Mouse (Mus musculus) hindbrain, embryonic 10.5 days (tissue): ENCODE measurements around the gene Nfat5. TPM values are rescaled to one million over a fixed set of nuclear protein-coding genes. Genes with fewer than 3 reads are reported as not detected.

ENCODE experiments used
- DNase-seq: peaks from one replicate; pipeline ENCODE4 v3.0.0-alpha.2; 2017; ENCODE audit warnings: low spot score
- H3K27ac ChIP-seq: fragments of 300-500 bp; sonication (generic); 2 replicates; pipeline ENCODE4 v1.5.1; 2016; ENCODE audit warnings: mild to moderate bottlenecking, moderate library complexity
- H3K27me3 ChIP-seq: fragments of 300-500 bp; sonication (generic); 2 replicates; pipeline ENCODE4 v1.6.1; 2016; ENCODE audit warnings: mild to moderate bottlenecking; ENCODE audit not compliant: poor library complexity, insufficient read depth, severe bottlenecking
- H3K36me3 ChIP-seq: fragments of 300-500 bp; sonication (generic); 2 replicates; pipeline ENCODE4 v1.6.1; 2016; ENCODE audit warnings: mild to moderate bottlenecking, moderate library complexity
- H3K4me1 ChIP-seq: fragments of 300-500 bp; sonication (generic); replicated peaks from 2 replicates; pipeline ENCODE4 v1.6.1; 2016; ENCODE audit warnings: mild to moderate bottlenecking
- H3K4me3 ChIP-seq: fragments of 300-500 bp; sonication (generic); 2 replicates; pipeline ENCODE4 v1.5.1; 2016; ENCODE audit warnings: mild to moderate bottlenecking, moderate library complexity
- H3K9me3 ChIP-seq: fragments of 300-500 bp; sonication (generic); 2 replicates; pipeline ENCODE4 v1.6.1; 2016; ENCODE audit warnings: mild to moderate bottlenecking, moderate library complexity
- WGBS: fragments of 180-500 bp; shearing (Covaris S2); methylation state at CpG from one replicate; pipeline ENCODE4 v1.1.7; 2016; 5-methylcytosine and 5-hydroxymethylcytosine counted together
- polyA plus RNA-seq: library from polyadenylated mRNA; unstranded; fragments of >200 nt; fragmentation: Nextera tagmentation; extraction: Ambion mirVana; gene quantifications from 2 replicates; pipeline ENCODE4 v1.2.1, GENCODE M21; 2016

Gene Nfat5
- polyA plus RNA-seq, 1 experiment from 2014 or later: 8.7 TPM

GRCm38 (mm10) chr8:107389557-107389956 lies 96.3 kb downstream of the Nfat5 start:
- no peaks in the 10 kb centered on the region for H3K27me3 ChIP-seq
- no peak overlapping the region for H3K4me3 ChIP-seq
- 94% methylated on average over 8 of the region's 8 CpGs for WGBS
- no peak for DNase-seq
- no peak overlapping the region for H3K27ac ChIP-seq
- H3K4me1 ChIP-seq: no peaks in the 10 kb centered on the region
- H3K36me3 ChIP-seq: no peaks in the 10 kb centered on the region
- no peaks in the 10 kb centered on the region for H3K9me3 ChIP-seq

GRCm38 (mm10) chr8:107390476-107391135 lies 97.3 kb downstream of the Nfat5 start:
- no peaks in the 10 kb centered on the region for H3K4me1 ChIP-seq
- no peaks in the 10 kb centered on the region for H3K27me3 ChIP-seq
- H3K27ac ChIP-seq: no peak overlapping the region
- no peak overlapping the region for H3K4me3 ChIP-seq
- H3K9me3 ChIP-seq: no peaks in the 10 kb centered on the region
- WGBS: 91% methylated on average over 16 of the region's 16 CpGs
- DNase-seq: no peak
- H3K36me3 ChIP-seq: no peaks in the 10 kb centered on the region

DNA sequence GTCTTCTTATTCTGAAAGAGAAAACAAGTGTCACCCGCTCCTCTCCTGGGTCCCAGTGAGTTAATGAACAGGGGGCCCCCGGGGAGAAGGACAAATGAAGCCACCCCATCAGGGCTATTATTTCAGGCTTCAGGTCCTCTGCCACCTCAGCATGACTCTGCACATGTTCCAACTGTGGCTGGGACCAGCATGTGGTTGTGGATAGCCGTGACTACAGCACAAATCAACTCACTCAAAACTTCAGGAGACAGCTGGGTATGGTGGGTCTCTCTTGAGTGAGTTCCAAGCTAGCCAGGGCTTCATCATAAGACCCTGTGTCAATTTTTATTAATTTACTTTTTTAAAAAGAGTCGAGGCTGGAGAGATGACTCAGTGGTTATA lies 97.9 kb downstream of the Nfat5 start:
- WGBS: 65% methylated on average over 4 of the region's 4 CpGs
- H3K4me3 ChIP-seq: no peak overlapping the region
- H3K4me1 ChIP-seq: no peaks in the 10 kb centered on the region
- no peaks in the 10 kb centered on the region for H3K36me3 ChIP-seq
- no peaks in the 10 kb centered on the region for H3K27me3 ChIP-seq
- no peaks in the 10 kb centered on the region for H3K9me3 ChIP-seq
- H3K27ac ChIP-seq: no peak overlapping the region
- DNase-seq: no peak

- no peak overlapping the region for H3K27ac ChIP-seq
- 0 out of 2 replicates have a peak, but pooled peaks cover 9% of the 10 kb centered on the region for H3K4me1 ChIP-seq
- no peak overlapping the region for H3K4me3 ChIP-seq
- no peak for DNase-seq
- H3K27me3 ChIP-seq: no peaks in the 10 kb centered on the region
- no peaks in the 10 kb centered on the region for H3K9me3 ChIP-seq
- H3K36me3 ChIP-seq: no peaks in the 10 kb centered on the region
These were observed 102.1 kb downstream of the Nfat5 start for GRCm38 (mm10) chr8:107395397-107395796.

- Histone ChIP-seq H3K4me1 (0 out of 2 replicates have a peak, but pooled peaks cover 9% of the 10 kb centered on the region), H3K27ac (no peak overlapping the region), H3K9me3 (no peaks in the 10 kb centered on the region), H3K36me3 (no peaks in the 10 kb centered on the region), H3K4me3 (no peak overlapping the region), H3K27me3 (no peaks in the 10 kb centered on the region)
- WGBS: 87% methylated on average over 10 of the region's 10 CpGs
- DNase-seq: no peak
These were observed 102.9 kb downstream of the Nfat5 start for GRCm38 (mm10) chr8:107396106-107396670.

GRCm38 (mm10) chr8:107397665-107398064 lies 104.4 kb downstream of the Nfat5 start:
- no peak overlapping the region for H3K4me3 ChIP-seq
- H3K27me3 ChIP-seq: no peaks in the 10 kb centered on the region
- H3K9me3 ChIP-seq: no peaks in the 10 kb centered on the region
- H3K36me3 ChIP-seq: no peaks in the 10 kb centered on the region
- WGBS: 60% methylated on average over 12 of the region's 12 CpGs
- H3K27ac ChIP-seq: no peak overlapping the region
- no peak for DNase-seq
- H3K4me1 ChIP-seq: peaks cover 13% of the 10 kb centered on the region

DNA sequence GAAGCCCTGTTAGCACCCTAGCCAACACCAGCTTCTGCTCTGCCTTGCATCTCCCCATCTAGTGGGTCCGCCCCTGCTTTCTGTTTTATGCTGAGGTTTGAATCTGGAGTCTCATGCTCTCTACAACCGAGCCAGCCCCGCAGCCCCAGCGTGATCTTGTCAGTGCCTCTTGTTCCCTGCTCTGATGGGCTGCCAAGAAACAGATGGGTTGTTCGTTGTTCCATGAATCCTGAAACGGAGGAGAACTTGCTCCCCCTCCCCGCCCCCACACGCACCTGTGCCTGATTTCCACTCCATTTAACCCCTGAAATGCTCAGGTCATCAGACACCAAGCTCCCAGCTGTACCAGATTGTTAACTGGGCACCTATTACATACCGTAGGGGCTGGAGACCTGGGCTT lies 106.2 kb downstream of the Nfat5 start:
- DNase-seq: no peak
- WGBS: 42% methylated on average over 9 of the region's 9 CpGs
- Histone ChIP-seq H3K9me3 (no peaks in the 10 kb centered on the region), H3K4me1 (peaks cover 26% of the 10 kb centered on the region), H3K4me3 (no peak overlapping the region), H3K27me3 (no peaks in the 10 kb centered on the region), H3K36me3 (no peaks in the 10 kb centered on the region), H3K27ac (no peak overlapping the region)

DNA sequence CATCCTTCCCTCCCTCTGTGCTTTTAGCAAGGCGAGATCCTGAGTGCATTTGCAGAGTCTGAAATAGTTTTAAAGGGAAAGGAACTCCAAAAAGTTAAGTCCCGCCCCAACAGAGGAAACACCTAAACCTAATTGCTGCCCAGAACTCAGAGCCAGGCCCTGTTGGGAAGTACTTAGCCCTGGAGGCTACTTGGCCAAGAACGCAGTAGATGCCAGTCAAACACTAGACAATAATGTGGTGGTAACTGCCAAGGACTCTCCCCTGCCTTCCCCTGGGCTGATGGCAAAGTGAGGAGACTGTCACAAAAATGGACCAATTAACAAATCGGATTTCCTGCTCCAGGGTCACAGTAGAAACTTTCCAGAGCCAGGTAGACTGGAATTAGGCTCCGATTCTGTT lies 108.6 kb downstream of the Nfat5 start:
- DNase-seq: no peak
- no peaks in the 10 kb centered on the region for H3K27me3 ChIP-seq
- no peak overlapping the region for H3K4me3 ChIP-seq
- WGBS: 83% methylated on average over 5 of the region's 5 CpGs
- H3K36me3 ChIP-seq: no peaks in the 10 kb centered on the region
- no peaks in the 10 kb centered on the region for H3K9me3 ChIP-seq
- H3K4me1 ChIP-seq: peaks cover 26% of the 10 kb centered on the region
- no peak overlapping the region for H3K27ac ChIP-seq

- peaks cover 6% of the 10 kb centered on the region; the same call in 1 of the 2 replicates for H3K36me3 ChIP-seq
- no peaks in the 10 kb centered on the region for H3K27me3 ChIP-seq
- no peaks in the 10 kb centered on the region for H3K9me3 ChIP-seq
- DNase-seq: peak; percentile 84
- WGBS: 16% methylated on average over 22 of the region's 22 CpGs
- H3K27ac ChIP-seq: peak within 1 kb of the TSS; percentile 73
- H3K4me3 ChIP-seq: peak within 1 kb of the TSS; percentile 48
- H3K4me1 ChIP-seq: peaks cover 22% of the 10 kb centered on the region
These were observed 109.9 kb downstream of the Nfat5 start, which contains the start of gene Nqo1 for GRCm38 (mm10) chr8:107403038-107403781. Nqo1 (minus strand) TSS chr8:107403206.

GRCm38 (mm10) chr8:107404057-107404456 lies 110.8 kb downstream of the Nfat5 start:
- no peak for DNase-seq

GRCm38 (mm10) chr8:107405935-107406334 lies 112.7 kb downstream of the Nfat5 start:
- no peak overlapping the region for H3K4me3 ChIP-seq
- WGBS: 72% methylated on average over 3 of the region's 3 CpGs
- H3K27me3 ChIP-seq: no peaks in the 10 kb centered on the region
- peaks cover 31% of the 10 kb centered on the region for H3K36me3 ChIP-seq
- H3K27ac ChIP-seq: no peak overlapping the region
- no peak for DNase-seq
- H3K4me1 ChIP-seq: peaks cover 17% of the 10 kb centered on the region
- no peaks in the 10 kb centered on the region for H3K9me3 ChIP-seq

More at GRCm38 (mm10) chr8:107404057-107404456, 110.8 kb downstream of the Nfat5 start:
- Histone ChIP-seq H3K4me3 (no peak overlapping the region), H3K27ac (peak overlapping the region; percentile 73), H3K4me1 (peaks cover 22% of the 10 kb centered on the region), H3K36me3 (peaks cover 12% of the 10 kb centered on the region), H3K27me3 (no peaks in the 10 kb centered on the region), H3K9me3 (no peaks in the 10 kb centered on the region)
- 81% methylated on average over 4 of the region's 4 CpGs for WGBS

DNA sequence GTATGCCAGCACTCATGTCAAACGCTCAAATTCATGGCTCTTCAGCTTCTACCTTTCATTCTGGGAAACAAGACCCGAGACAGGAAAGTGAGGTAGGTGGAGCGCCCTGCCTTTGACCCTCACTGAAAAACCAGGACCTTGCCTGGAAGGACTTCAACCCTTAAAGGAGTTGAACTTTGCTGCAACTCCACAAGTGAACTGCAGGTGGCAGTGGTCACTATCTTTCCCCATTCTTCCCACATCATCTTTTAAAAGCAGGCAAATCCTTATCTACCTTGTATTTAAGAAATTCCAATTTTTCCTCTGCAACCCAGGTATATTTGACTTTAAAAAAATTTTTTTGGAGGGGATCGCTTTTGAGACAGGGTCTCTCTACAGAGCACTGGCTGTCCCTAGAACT lies 118.1 kb downstream of the Nfat5 start:
- peaks cover 85% of the 10 kb centered on the region for H3K36me3 ChIP-seq
- H3K4me3 ChIP-seq: no peak overlapping the region
- H3K27me3 ChIP-seq: no peaks in the 10 kb centered on the region
- no peak overlapping the region for H3K27ac ChIP-seq
- DNase-seq: peak; percentile 34
- H3K4me1 ChIP-seq: no peaks in the 10 kb centered on the region
- WGBS: 78% methylated on average over 4 of the region's 4 CpGs
- H3K9me3 ChIP-seq: no peaks in the 10 kb centered on the region

DNA sequence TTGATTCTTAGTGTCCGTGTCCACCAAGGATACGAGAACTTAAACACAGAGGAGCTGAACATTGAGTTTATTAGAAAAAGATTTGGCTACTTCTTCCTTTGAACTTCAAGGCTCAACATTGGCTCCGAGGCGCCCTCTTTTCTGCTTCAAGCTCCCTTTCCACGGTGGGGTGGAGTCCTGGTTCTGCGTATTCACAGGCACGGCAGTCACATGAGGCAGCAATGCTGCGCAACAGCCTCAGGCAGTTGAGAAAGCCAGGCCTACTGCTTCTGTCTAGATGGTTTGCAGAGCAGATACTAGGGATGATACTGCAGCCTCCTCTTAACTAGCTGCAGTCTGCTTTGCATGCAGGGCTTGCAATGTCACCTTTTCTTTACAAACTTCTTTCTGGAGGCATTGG lies 119.3 kb downstream of the Nfat5 start:
- Histone ChIP-seq H3K4me3 (no peak overlapping the region), H3K36me3 (peaks cover 97% of the 10 kb centered on the region), H3K27ac (no peak overlapping the region), H3K9me3 (no peaks in the 10 kb centered on the region), H3K27me3 (no peaks in the 10 kb centered on the region), H3K4me1 (no peaks in the 10 kb centered on the region)
- WGBS: 93% methylated on average over 8 of the region's 8 CpGs
- DNase-seq: no peak
